Mouse (Mus musculus): ENCODE measurements around the gene Gemin4.
A peak's percentile ranks its signal among the peaks of the same experiment; 100 is the strongest.

GRCm38 (mm10) chr11:76242901-76243810 is 25.7 kb upstream of the Gemin4 start, which contains the start of the genes Mrm3 and Glod4:
- TF ChIP-seq POLR2A (IDR thresholded peaks at IDR 0.05; ENCODE audit: borderline replicate concordance, extremely low read depth, insufficient read depth, insufficient read length, poor library complexity, severe bottlenecking) (peak; percentile 75; the same call in 1 of the 2 replicates), CTCF (IDR thresholded peaks at IDR 0.05; ENCODE audit: borderline replicate concordance, extremely low read depth, insufficient read depth, insufficient read length) (no peak)

Data from brain, embryonic 14.5 days (tissue).